Mouse (Mus musculus) spleen, adult 2 months (tissue): ENCODE measurements around the gene Tsc1. TPM values are rescaled to one million over a fixed set of nuclear protein-coding genes. Genes with fewer than 3 reads are reported as not detected.

Source experiments
- DNase-seq, 2 experiments: peaks; one replicate each; pipeline versions ENCODE4 v3.0.0 to v3.0.0-alpha.2; 2012 to 2021; ENCODE audit warnings: low spot score in 2 of 2, low read depth in 1 of 2
- H3K27ac ChIP-seq: fragments of 200-500 bp; 2 replicates; pipeline ENCODE4 v1.5.1; 2012; ENCODE audit warnings: low read length, inconsistent platforms; ENCODE audit not compliant: insufficient read depth
- H3K27me3 ChIP-seq: fragments of 200-500 bp; 2 replicates; pipeline ENCODE4 v1.6.1; 2012; ENCODE audit warnings: mild to moderate bottlenecking, moderate library complexity, low read length, inconsistent platforms; ENCODE audit not compliant: control insufficient read depth, insufficient read depth
- H3K36me3 ChIP-seq: fragments of 200-500 bp; 2 replicates; pipeline ENCODE4 v1.6.1; 2012; ENCODE audit warnings: mild to moderate bottlenecking, low read length, inconsistent platforms; ENCODE audit not compliant: control insufficient read depth, insufficient read depth
- H3K4me1 ChIP-seq: fragments of 200-500 bp; 2 replicates; pipeline ENCODE4 v1.6.1; 2011; ENCODE audit warnings: inconsistent platforms; ENCODE audit not compliant: control insufficient read depth, insufficient read depth, insufficient read length
- H3K4me3 ChIP-seq: fragments of 200-500 bp; 2 replicates; pipeline ENCODE4 v1.5.1; 2011; ENCODE audit warnings: mild to moderate bottlenecking, inconsistent platforms; ENCODE audit not compliant: insufficient read depth, insufficient read length; ENCODE audit errors: extremely low read depth
- CTCF ChIP-seq: fragments of 200-500 bp; IDR thresholded peaks from 2 replicates; pipeline ENCODE4 v1.5.1; 2011; ENCODE audit warnings: mild to moderate bottlenecking, inconsistent platforms; ENCODE audit not compliant: insufficient read depth, insufficient read length, insufficient replicate concordance; ENCODE audit errors: extremely low read depth
- POLR2A ChIP-seq: fragments of 200-500 bp; IDR thresholded peaks from 2 replicates; pipeline ENCODE4 v1.6.1; 2011; ENCODE audit warnings: low read depth, low read length, inconsistent platforms
- WGBS: fragments of 180-500 bp; shearing (Covaris S2); methylation state at CpG from one replicate; pipeline ENCODE4 v1.1.7; 2018; 5-methylcytosine and 5-hydroxymethylcytosine counted together
- polyA plus RNA-seq: library from polyadenylated mRNA; depleted of rRNA; stranded (reverse); fragments of >200 nt; gene quantifications from 2 replicates; pipeline ENCODE4 v1.2.3, GENCODE M21; 2012

Tsc1 gene
- polyA plus RNA-seq, 1 experiment = 12.1 TPM

DNA sequence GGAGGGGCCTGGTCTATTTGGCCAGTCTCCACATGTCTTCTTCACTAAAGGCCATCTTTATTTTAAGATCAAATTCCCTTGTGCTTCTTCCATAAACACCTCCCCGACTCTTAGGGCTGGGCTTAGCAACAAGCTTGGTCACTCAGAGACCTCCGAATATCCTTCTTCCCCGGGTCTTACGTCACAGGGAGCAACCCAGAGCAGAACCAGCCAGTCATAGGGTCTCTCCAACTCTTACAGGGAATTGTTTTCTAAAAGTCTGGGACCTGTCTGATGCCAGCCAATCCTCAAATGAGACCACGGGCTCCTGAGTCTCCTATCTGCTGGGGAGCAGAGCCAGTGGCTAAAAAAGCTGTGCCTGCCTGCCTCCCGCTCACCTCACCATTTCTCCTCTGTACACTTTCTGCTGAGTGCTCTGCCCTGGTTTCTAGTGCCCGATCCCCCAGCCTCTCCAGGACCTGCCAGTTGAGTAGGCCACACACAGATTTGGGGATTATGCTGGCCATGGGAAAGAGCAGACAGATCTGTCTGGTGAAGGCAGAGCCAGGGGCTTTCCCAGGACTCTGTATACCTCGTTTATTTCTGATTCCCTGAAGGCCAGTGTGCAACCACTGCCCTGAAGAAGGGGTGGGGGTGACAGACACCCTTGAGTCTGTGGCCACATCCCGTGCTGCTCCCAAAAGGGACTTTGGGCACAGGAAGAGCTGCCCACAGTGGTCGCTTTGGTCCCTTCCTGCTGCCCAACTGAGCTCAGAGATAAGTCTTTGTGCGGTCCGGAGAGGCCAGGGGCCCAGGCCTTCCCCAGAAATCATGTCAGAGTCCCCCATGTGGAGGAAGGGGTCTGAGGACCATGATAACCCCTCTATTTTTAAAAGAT is 42.1 kb upstream of the Tsc1 start:
- no peak for DNase-seq
- TF ChIP-seq CTCF (no peak), POLR2A (no peak)
- Histone ChIP-seq H3K4me1 (peaks cover 4% of the 10 kb centered on the region; the same call in 1 of the 2 replicates), H3K27me3 (no peaks in the 10 kb centered on the region), H3K36me3 (no peaks in the 10 kb centered on the region), H3K4me3 (no peak overlapping the region), H3K27ac (no peak overlapping the region)
- WGBS = 24% methylated on average over 12 of the region's 12 CpGs

DNA sequence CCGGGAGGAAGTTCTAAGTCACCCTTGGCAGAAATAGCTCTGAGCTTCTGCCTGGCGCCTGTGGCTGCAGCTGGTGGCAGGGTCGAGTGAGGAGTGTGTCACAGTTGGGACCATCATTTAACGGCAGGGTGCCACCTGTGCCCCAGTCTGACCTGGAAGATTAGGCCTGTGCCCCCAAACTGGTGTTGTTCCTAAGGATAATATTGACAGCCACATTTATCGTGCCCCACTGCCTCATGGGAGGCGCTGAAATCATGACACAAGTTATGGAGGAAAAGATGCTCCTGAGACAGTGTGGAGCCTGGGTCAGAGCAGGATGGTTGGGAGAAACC is 41.5 kb upstream of the Tsc1 start:
- DNase-seq = no peak

DNA sequence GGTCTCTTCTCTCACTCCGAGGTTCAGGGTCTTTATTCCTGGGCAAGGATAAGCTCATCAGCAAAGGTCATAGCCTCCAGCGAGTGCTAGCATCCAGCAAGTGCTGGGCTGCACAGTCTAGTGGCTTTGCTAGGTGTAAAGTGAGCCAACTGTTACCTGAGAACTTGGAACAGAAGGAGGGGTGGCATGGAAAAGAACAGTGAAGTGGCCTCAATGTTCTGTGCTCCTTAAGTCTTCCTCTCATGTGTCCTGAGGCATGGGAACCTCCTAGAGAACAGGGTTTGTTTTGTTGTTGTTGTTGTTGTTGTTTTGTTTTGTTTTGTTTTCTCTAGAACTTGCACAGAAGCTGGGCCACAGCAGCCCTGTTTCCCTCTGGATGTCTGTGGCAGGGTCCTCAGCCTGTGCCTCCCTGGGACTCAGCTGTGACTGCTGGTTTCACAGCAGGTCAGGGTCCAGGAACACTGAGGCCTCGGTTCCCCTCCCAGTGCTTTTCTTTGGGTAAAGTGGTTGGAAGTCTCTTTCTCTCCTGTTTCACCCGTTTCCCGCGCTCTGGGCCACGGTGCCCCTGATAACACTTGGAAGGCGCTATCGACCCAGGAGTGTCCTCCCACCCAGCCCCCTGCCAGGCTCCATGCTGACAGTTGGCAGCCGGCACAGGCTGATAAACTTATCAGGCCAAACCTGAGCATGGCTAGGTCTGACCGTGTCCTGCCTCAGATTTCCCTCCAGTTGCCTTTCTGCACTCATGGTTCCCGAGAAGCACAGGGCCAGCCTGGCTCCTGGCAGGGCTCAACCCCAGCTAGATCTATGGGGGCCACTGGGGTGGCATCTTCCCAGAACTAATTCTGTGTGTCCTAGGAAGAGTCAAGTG is 39.1 kb upstream of the Tsc1 start:
- no peaks in the 10 kb centered on the region for H3K27me3 ChIP-seq
- no peak overlapping the region for H3K4me3 ChIP-seq
- WGBS = 81% methylated on average over 12 of the region's 12 CpGs
- H3K4me1 ChIP-seq = peaks cover 14% of the 10 kb centered on the region
- H3K36me3 ChIP-seq = no peaks in the 10 kb centered on the region
- peak overlapping the region; percentile 32; the same call in 1 of the 2 replicates for H3K27ac ChIP-seq
- DNase-seq = no peak
- TF ChIP-seq CTCF (no peak), POLR2A (no peak)

More for the DNA sequence above, 41.5 kb upstream of the Tsc1 start:
- Histone ChIP-seq H3K27me3 (no peaks in the 10 kb centered on the region), H3K27ac (no peak overlapping the region), H3K4me3 (no peak overlapping the region), H3K4me1 (peaks cover 4% of the 10 kb centered on the region; the same call in 1 of the 2 replicates), H3K36me3 (no peaks in the 10 kb centered on the region)
- whole genome bisulfite sequencing = 11% methylated on average over 6 of the region's 6 CpGs
- TF ChIP-seq POLR2A = no peak

GRCm38 (mm10) chr2:28603542-28603941 is 37.5 kb upstream of the Tsc1 start:
- Histone ChIP-seq H3K27me3 (no peaks in the 10 kb centered on the region), H3K27ac (no peak overlapping the region), H3K4me1 (peaks cover 10% of the 10 kb centered on the region), H3K4me3 (no peak overlapping the region), H3K36me3 (no peaks in the 10 kb centered on the region)
- WGBS = 87% methylated on average over 5 of the region's 5 CpGs
- no peak for DNase-seq
- TF ChIP-seq POLR2A (no peak), CTCF (no peak)

- 20% methylated on average over 14 of the region's 14 CpGs for WGBS
- Histone ChIP-seq H3K4me3 (no peak overlapping the region), H3K27me3 (no peaks in the 10 kb centered on the region), H3K36me3 (no peaks in the 10 kb centered on the region), H3K27ac (peak overlapping the region; percentile 5; the same call in 1 of the 2 replicates), H3K4me1 (peaks cover 10% of the 10 kb centered on the region)
- TF ChIP-seq CTCF (no peak), POLR2A (no peak)
- DNase-seq = no peak
Measured at GRCm38 (mm10) chr2:28605789-28606541, 35.1 kb upstream of the Tsc1 start.

GRCm38 (mm10) chr2:28606601-28607340 is 34.3 kb upstream of the Tsc1 start:
- TF ChIP-seq CTCF (no peak; the same call in 1 of the 2 replicates), POLR2A (no peak)
- no peaks in the 10 kb centered on the region for H3K27me3 ChIP-seq
- no peaks in the 10 kb centered on the region for H3K36me3 ChIP-seq
- H3K4me1 ChIP-seq = peaks cover 10% of the 10 kb centered on the region
- no peak overlapping the region for H3K4me3 ChIP-seq
- no peak overlapping the region for H3K27ac ChIP-seq
- WGBS = 74% methylated on average over 8 of the region's 8 CpGs
- DNase-seq = no peak
